Comparison of ENCODE assay signal across 19 mouse cellular contexts in the genomic region with DNA sequence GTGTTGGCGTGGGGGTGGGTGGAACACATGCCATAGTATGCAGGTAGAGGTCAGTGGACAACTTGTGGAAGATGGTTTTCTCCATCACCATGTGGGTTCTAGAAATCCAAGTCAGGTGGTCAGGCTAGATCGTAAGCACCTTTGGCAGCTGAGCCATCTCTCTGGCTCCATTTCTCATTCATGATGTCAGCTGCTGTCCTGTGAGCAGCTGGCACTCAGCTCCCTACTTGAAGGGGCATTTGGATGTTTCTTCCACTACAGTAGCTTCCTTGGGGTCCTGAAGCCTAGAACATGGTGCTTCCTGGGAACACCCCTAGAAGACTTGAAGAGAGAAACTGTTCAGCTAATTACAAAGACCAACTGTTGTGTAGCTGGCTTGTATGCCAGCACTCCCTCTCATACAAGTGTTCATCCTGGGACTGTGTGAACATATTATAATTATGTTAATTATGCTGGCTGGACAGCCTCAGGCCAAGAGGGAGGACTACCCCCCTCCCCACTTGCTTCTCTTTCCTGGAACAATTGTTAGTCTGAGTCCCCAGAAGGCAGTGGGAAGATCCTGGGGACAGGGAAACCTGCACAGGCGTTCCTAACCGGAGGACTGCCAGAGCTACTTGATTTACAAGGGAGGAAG.
DNase-seq lines count a peak whose midpoint lies in the region; ATAC-seq and TF ChIP-seq lines count a peak whose summit lies in the region.
"Had no signal": no experiment of that assay in that cellular context is flagged by ENCODE, and none has a peak within 500 bp of the region (broad histone marks: within the 10 kb centered on the region; RNA-seq: fewer than 3 reads in every experiment).

No protein-coding gene starts in this region.

- H3K4me2 ChIP-seq in hindbrain, embryonic 11.5 days (replicated peaks; ENCODE audit: low read depth, low read length): no peak overlapping the region
- no peak overlapping the region for H3K4me2 ChIP-seq in neural tube, embryonic 15.5 days
- no peak overlapping the region for H3K4me2 ChIP-seq in forebrain, embryonic 15.5 days (replicated peaks)
- H3K4me2 ChIP-seq in hindbrain, embryonic 16.5 days (ENCODE audit: low read length): no peak overlapping the region
- H3K4me2 ChIP-seq in kidney, embryonic 16.5 days (replicated peaks; ENCODE audit: low read depth, low read length): no peak overlapping the region
- H3K4me2 ChIP-seq: embryonic facial prominence, embryonic 12.5 days; kidney, embryonic 15.5 days; neural tube, embryonic 12.5 days had no signal

- H3K9me3 ChIP-seq in hindbrain, embryonic 11.5 days (ENCODE audit: control insufficient read depth, low read length): no peaks in the 10 kb centered on the region
- no peaks in the 10 kb centered on the region for H3K9me3 ChIP-seq in hindbrain, embryonic 10.5 days
- H3K9me3 ChIP-seq in neural tube, embryonic 15.5 days (replicated peaks): 0 out of 2 replicates have a peak, but pooled peaks cover 6% of the 10 kb centered on the region
- H3K9me3 ChIP-seq in forebrain, embryonic 15.5 days: peaks cover 4% of the 10 kb centered on the region; the same call in 1 of the 2 replicates
- peaks cover 7% of the 10 kb centered on the region for H3K9me3 ChIP-seq in hindbrain, embryonic 16.5 days (ENCODE audit: control insufficient read depth, low read length)
- peaks cover 3% of the 10 kb centered on the region; the same call in 1 of the 2 replicates for H3K9me3 ChIP-seq in kidney, embryonic 16.5 days (ENCODE audit: low read length)

- no peaks in the 10 kb centered on the region for H3K36me3 ChIP-seq in hindbrain, embryonic 11.5 days (ENCODE audit: control insufficient read depth, insufficient read depth, low read length)
- no peaks in the 10 kb centered on the region for H3K36me3 ChIP-seq in hindbrain, embryonic 10.5 days
- H3K36me3 ChIP-seq in neural tube, embryonic 15.5 days: no peaks in the 10 kb centered on the region
- no peaks in the 10 kb centered on the region for H3K36me3 ChIP-seq in forebrain, embryonic 15.5 days
- no peaks in the 10 kb centered on the region; the same call in 1 of the 2 replicates for H3K36me3 ChIP-seq in hindbrain, embryonic 16.5 days (ENCODE audit: control insufficient read depth, insufficient read depth, low read length)
- no peaks in the 10 kb centered on the region for H3K36me3 ChIP-seq in kidney, adult 2 months (ENCODE audit: control insufficient read depth, insufficient read depth, low read length)
- H3K36me3 ChIP-seq in kidney, embryonic 16.5 days (ENCODE audit: insufficient read depth, low read length): no peaks in the 10 kb centered on the region
- H3K36me3 ChIP-seq: embryonic facial prominence, embryonic 12.5 days; kidney, embryonic 15.5 days; neural tube, embryonic 12.5 days had no signal

- TF ChIP-seq CTCF in kidney, adult 2 months (conservative IDR thresholded peaks at IDR 0.05; ENCODE audit: insufficient read depth, insufficient read length, low read depth, low read length): no peak

- no peaks in the 10 kb centered on the region for H3K27me3 ChIP-seq in hindbrain, embryonic 11.5 days (ENCODE audit: control insufficient read depth, insufficient read depth, low read length)
- no peaks in the 10 kb centered on the region for H3K27me3 ChIP-seq in hindbrain, embryonic 10.5 days (ENCODE audit: insufficient read depth, poor library complexity, severe bottlenecking)
- no peaks in the 10 kb centered on the region for H3K27me3 ChIP-seq in neural tube, embryonic 15.5 days (replicated peaks)
- no peaks in the 10 kb centered on the region for H3K27me3 ChIP-seq in forebrain, embryonic 15.5 days
- H3K27me3 ChIP-seq in hindbrain, embryonic 16.5 days (replicated peaks; ENCODE audit: control insufficient read depth, insufficient read depth, low read length): no peaks in the 10 kb centered on the region
- H3K27me3 ChIP-seq in kidney, adult 2 months (replicated peaks; ENCODE audit: control insufficient read depth, insufficient read depth, low read length): no peaks in the 10 kb centered on the region
- no peaks in the 10 kb centered on the region for H3K27me3 ChIP-seq in kidney, embryonic 16.5 days (ENCODE audit: insufficient read depth, low read length)
- H3K27me3 ChIP-seq: embryonic facial prominence, embryonic 12.5 days; kidney, embryonic 15.5 days; neural tube, embryonic 12.5 days had no signal

- no peak for DNase-seq in hindbrain, embryonic 11.5 days (ENCODE audit: low spot score)
- no peak for DNase-seq in hindbrain, embryonic 10.5 days (ENCODE audit: low spot score)
- no peak for DNase-seq in neural tube, embryonic 10.5 days (ENCODE audit: extremely low spot score, low spot score)
- DNase-seq in kidney, adult 2 months: no peak
- DNase-seq: adrenal gland, postnatal 10 days; gastrocnemius, postnatal 14 days; heart, adult 18-20 months; heart, postnatal 36 days; thymus, postnatal 25 days had no signal

- no peak overlapping the region for H3K9ac ChIP-seq in hindbrain, embryonic 11.5 days (ENCODE audit: low read depth, low read length)
- no peak overlapping the region for H3K9ac ChIP-seq in neural tube, embryonic 15.5 days (replicated peaks)
- H3K9ac ChIP-seq in forebrain, embryonic 15.5 days (replicated peaks): no peak overlapping the region
- H3K9ac ChIP-seq in hindbrain, embryonic 16.5 days (ENCODE audit: low read depth, low read length): no peak overlapping the region
- H3K9ac ChIP-seq in kidney, embryonic 16.5 days (replicated peaks; ENCODE audit: low read length): no peak overlapping the region
- H3K9ac ChIP-seq: embryonic facial prominence, embryonic 12.5 days; kidney, embryonic 15.5 days; liver, embryonic 14.5 days; neural tube, embryonic 12.5 days had no signal

- H3K27ac ChIP-seq in hindbrain, embryonic 11.5 days (ENCODE audit: low read depth, low read length): no peak overlapping the region
- no peak overlapping the region for H3K27ac ChIP-seq in hindbrain, embryonic 10.5 days
- no peak overlapping the region for H3K27ac ChIP-seq in neural tube, embryonic 15.5 days (replicated peaks)
- H3K27ac ChIP-seq in forebrain, embryonic 15.5 days (replicated peaks): no peak overlapping the region
- H3K27ac ChIP-seq in hindbrain, embryonic 16.5 days (ENCODE audit: low read depth, low read length): no peak overlapping the region
- H3K27ac ChIP-seq in kidney, adult 2 months (ENCODE audit: insufficient read depth, low read depth, low read length): no peak overlapping the region
- H3K27ac ChIP-seq in kidney, embryonic 16.5 days (ENCODE audit: low read length): no peak overlapping the region
- H3K27ac ChIP-seq: embryonic facial prominence, embryonic 12.5 days; kidney, embryonic 15.5 days; liver, embryonic 14.5 days; neural tube, embryonic 12.5 days had no signal

- no peak overlapping the region for H3K4me3 ChIP-seq in hindbrain, embryonic 11.5 days (ENCODE audit: low read depth, low read length)
- no peak overlapping the region for H3K4me3 ChIP-seq in hindbrain, embryonic 10.5 days
- H3K4me3 ChIP-seq in neural tube, embryonic 15.5 days (replicated peaks): no peak overlapping the region
- no peak overlapping the region for H3K4me3 ChIP-seq in forebrain, embryonic 15.5 days
- no peak overlapping the region for H3K4me3 ChIP-seq in hindbrain, embryonic 16.5 days (ENCODE audit: low read length)
- no peak overlapping the region for H3K4me3 ChIP-seq in kidney, adult 2 months (ENCODE audit: insufficient read depth, low read depth, low read length)
- no peak overlapping the region for H3K4me3 ChIP-seq in kidney, embryonic 16.5 days (ENCODE audit: low read length)
- H3K4me3 ChIP-seq: embryonic facial prominence, embryonic 12.5 days; erythroblast, embryonic 14.5 days; kidney, embryonic 15.5 days; neural tube, embryonic 12.5 days had no signal

- no peak for TF ChIP-seq POLR2A in kidney, adult 2 months (IDR thresholded peaks at IDR 0.05; ENCODE audit: low read depth, low read length)

- H3K4me1 ChIP-seq in hindbrain, embryonic 11.5 days (replicated peaks; ENCODE audit: control insufficient read depth, insufficient read depth, low read length): no peaks in the 10 kb centered on the region
- H3K4me1 ChIP-seq in hindbrain, embryonic 10.5 days (replicated peaks): peaks cover 12% of the 10 kb centered on the region
- H3K4me1 ChIP-seq in neural tube, embryonic 15.5 days: no peaks in the 10 kb centered on the region
- peaks cover 4% of the 10 kb centered on the region; the same call in 1 of the 2 replicates for H3K4me1 ChIP-seq in forebrain, embryonic 15.5 days
- no peaks in the 10 kb centered on the region for H3K4me1 ChIP-seq in hindbrain, embryonic 16.5 days (ENCODE audit: control insufficient read depth, insufficient read depth, low read depth, low read length)
- H3K4me1 ChIP-seq in kidney, adult 2 months (ENCODE audit: control insufficient read depth, insufficient read depth, low read length): no peaks in the 10 kb centered on the region
- H3K4me1 ChIP-seq in kidney, embryonic 16.5 days (ENCODE audit: insufficient read depth, low read length): no peaks in the 10 kb centered on the region
- H3K4me1 ChIP-seq: embryonic facial prominence, embryonic 12.5 days; kidney, embryonic 15.5 days; neural tube, embryonic 12.5 days had no signal

- ATAC-seq in hindbrain, embryonic 11.5 days (ENCODE audit: low FRiP score): peak; percentile 59
- ATAC-seq in neural tube, embryonic 15.5 days (ENCODE audit: low FRiP score): 0 out of 2 replicates have a peak, but pooled peaks have one; percentile 28
- peak; percentile 63 for ATAC-seq in forebrain, embryonic 15.5 days (replicated peaks)
- peak; percentile 92 for ATAC-seq in hindbrain, embryonic 16.5 days
- ATAC-seq in kidney, embryonic 16.5 days (ENCODE audit: low FRiP score, low TSS enrichment): no peak
- ATAC-seq: intestine, embryonic 16.5 days had no signal

- 70% methylated on average over 4 of the region's 4 CpGs for WGBS in hindbrain, embryonic 11.5 days
- 73% methylated on average over 4 of the region's 4 CpGs for WGBS in hindbrain, embryonic 10.5 days
- WGBS in neural tube, embryonic 15.5 days: 49% methylated on average over 4 of the region's 4 CpGs
- 57% methylated on average over 4 of the region's 4 CpGs for WGBS in forebrain, embryonic 15.5 days
- WGBS in hindbrain, embryonic 16.5 days: 51% methylated on average over 4 of the region's 4 CpGs
- WGBS in kidney, adult 2 months: 56% methylated on average over 4 of the region's 4 CpGs
- 50% methylated on average over 4 of the region's 4 CpGs for WGBS in kidney, embryonic 16.5 days
